Mouse (Mus musculus) liver, embryonic 14.5 days (tissue): Measurements from ENCODE around the gene Asb15. TPM values are rescaled to one million over a fixed set of nuclear protein-coding genes. Genes with fewer than 3 reads are reported as not detected.

Source experiments
- ATAC-seq: fragments of 200-750 bp; cut with Nextera tagmentation; 2 replicates; pipeline ENCODE4 v1.8.0; 2017; ENCODE audit warnings: moderate number of reproducible peaks, mild to moderate bottlenecking, moderate library complexity; ENCODE audit not compliant: insufficient read depth
- DNase-seq, 3 experiments: peaks; one replicate each; pipeline ENCODE4 v3.0.0-alpha.2; 2012 to 2013; ENCODE audit warnings: low read depth in 3 of 3, low spot score in 3 of 3
- H3K27ac ChIP-seq: fragments of 300-500 bp; sonication (generic); 2 replicates; pipeline ENCODE4 v1.5.1; 2014; ENCODE audit warnings: moderate library complexity, mild to moderate bottlenecking, control low read depth, inconsistent platforms
- H3K27me3 ChIP-seq: fragments of 300-500 bp; sonication (generic); 2 replicates; pipeline ENCODE4 v1.6.1; 2014; ENCODE audit warnings: mild to moderate bottlenecking, low read length, moderate library complexity; ENCODE audit not compliant: control insufficient read depth, insufficient read depth
- H3K36me3 ChIP-seq: fragments of 300-500 bp; sonication (generic); replicated peaks from 2 replicates; pipeline ENCODE4 v1.6.1; 2014; ENCODE audit warnings: low read depth; ENCODE audit not compliant: control insufficient read depth, insufficient read depth
- H3K4me1 ChIP-seq, 2 experiments: fragments of 200-500 bp in 1 of 2; fragments of 300-500 bp in 1 of 2; sonication (generic) in 1 of 2; replicated peaks; 2 replicates each; pipeline ENCODE4 v1.6.1; 2012 to 2014; ENCODE audit warnings: antibody characterized with exemption in 1 of 2, inconsistent platforms in 1 of 2, low read length in 1 of 2; ENCODE audit not compliant: control insufficient read depth in 2 of 2, insufficient read depth in 2 of 2
- H3K4me2 ChIP-seq: fragments of 300-500 bp; sonication (generic); 2 replicates; pipeline ENCODE4 v1.6.1; 2014; ENCODE audit warnings: low read depth, mild to moderate bottlenecking, control low read depth, moderate library complexity
- H3K4me3 ChIP-seq, 2 experiments: fragments of 200-500 bp in 1 of 2; fragments of 300-500 bp in 1 of 2; sonication (generic) in 1 of 2; 2 replicates each; pipeline ENCODE4 v1.5.1; 2012 to 2014; ENCODE audit warnings: low read depth in 2 of 2, low read length in 2 of 2, mild to moderate bottlenecking in 2 of 2, control low read depth in 1 of 2, inconsistent platforms in 1 of 2, moderate library complexity in 1 of 2; ENCODE audit not compliant: insufficient read depth in 1 of 2
- H3K9ac ChIP-seq: fragments of 300-500 bp; sonication (generic); replicated peaks from 2 replicates; pipeline ENCODE4 v1.6.1; 2014; ENCODE audit warnings: mild to moderate bottlenecking, control low read depth, moderate library complexity
- H3K9me3 ChIP-seq: fragments of 300-500 bp; sonication (generic); 2 replicates; pipeline ENCODE4 v1.6.1; 2016; ENCODE audit warnings: low read length, mixed read lengths; ENCODE audit not compliant: control insufficient read depth
- CTCF ChIP-seq: IDR thresholded peaks from 2 replicates; pipeline ENCODE4 v1.5.1; 2016; ENCODE audit warnings: antibody characterized with exemption, low read depth, control low read depth
- EP300 ChIP-seq: IDR thresholded peaks from 2 replicates; pipeline ENCODE4 v1.6.1; 2016; ENCODE audit warnings: antibody characterized with exemption, low read depth
- WGBS: fragments of 180-500 bp; shearing (Covaris S2); extraction: QIAGEN DNeasy Blood & Tissue Kit; methylation state at CpG from one replicate; pipeline ENCODE4 v1.1.7; 2014; ENCODE audit not compliant: insufficient replicate concordance; 5-methylcytosine and 5-hydroxymethylcytosine counted together
- polyA plus RNA-seq, 2 experiments: library from polyadenylated mRNA; depleted of rRNA in 1 of 2; stranded (reverse) in 1 of 2; unstranded in 1 of 2; fragments of >200 nt; fragmentation: Nextera tagmentation in 1 of 2; extraction: Ambion mirVana in 1 of 2; gene quantifications; 2 replicates each; pipeline versions ENCODE4 v1.2.1 to v1.2.3; 2012 to 2014

Gene Asb15
- polyA plus RNA-seq, 2 experiments, result 0.01 TPM; not detected in 1

DNA sequence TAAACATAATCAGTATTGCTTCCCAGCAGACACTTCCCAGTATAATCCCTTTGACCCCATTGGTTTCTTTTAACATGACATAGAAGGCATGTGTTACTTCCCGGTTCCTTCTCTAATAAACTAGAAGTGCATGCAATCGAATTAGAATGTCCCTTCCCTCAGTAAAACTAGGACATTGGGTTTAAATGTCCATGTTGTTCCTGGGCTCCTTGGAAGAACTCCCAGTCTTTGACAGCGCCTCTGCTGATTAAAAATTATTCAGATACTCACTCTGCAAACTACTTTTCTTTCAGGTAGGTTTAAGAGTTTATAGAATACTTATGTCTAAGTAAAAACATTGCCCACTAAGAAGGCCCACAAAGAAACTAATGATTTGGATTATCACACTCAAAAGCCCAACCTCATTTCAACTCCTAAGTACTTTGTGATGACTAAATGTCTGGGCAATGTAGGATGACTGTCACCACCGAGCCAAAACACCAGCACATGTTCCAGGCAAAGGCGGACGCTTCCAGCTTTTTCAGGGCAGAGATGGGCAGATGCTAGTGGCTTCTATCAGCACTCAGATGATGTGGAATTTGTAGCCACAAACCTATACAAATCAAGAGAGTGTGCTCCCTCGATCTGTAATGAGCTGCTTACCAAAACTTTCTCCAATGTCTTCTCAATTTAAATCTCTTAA lies 84.3 kb downstream of the Asb15 start:
- TF ChIP-seq EP300, result no peak
- no peak for TF ChIP-seq CTCF
- WGBS, result 73% methylated on average over 7 of the region's 7 CpGs
- no peaks in the 10 kb centered on the region for H3K9me3 ChIP-seq
- DNase-seq, result no peak
- H3K27ac ChIP-seq, result no peak overlapping the region
- peaks cover 14% of the 10 kb centered on the region for H3K36me3 ChIP-seq
- H3K27me3 ChIP-seq, result no peaks in the 10 kb centered on the region
- no peak overlapping the region for H3K4me3 ChIP-seq
- H3K4me1 ChIP-seq, result no peaks in the 10 kb centered on the region
- no peak overlapping the region for H3K9ac ChIP-seq
- no peak for ATAC-seq
- no peak overlapping the region for H3K4me2 ChIP-seq

DNA sequence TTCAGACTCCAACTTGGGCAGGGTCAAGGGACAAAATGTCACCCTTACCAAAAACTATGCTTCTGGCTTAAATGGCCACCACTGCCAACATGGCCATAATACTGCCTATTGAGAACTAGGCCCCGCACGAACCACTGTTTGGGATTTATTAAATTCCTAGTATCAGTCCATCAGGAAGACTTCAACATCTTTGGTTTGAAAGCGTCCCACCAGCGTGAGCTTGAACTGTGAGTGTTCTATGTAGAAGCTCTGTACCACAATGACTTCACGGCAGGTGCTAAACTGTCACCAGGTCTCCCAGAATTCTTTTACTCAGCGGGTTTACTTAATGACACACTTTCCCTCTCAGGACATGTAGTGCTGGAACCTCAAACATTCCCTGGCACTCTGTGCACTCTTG lies 85.4 kb downstream of the Asb15 start:
- Histone ChIP-seq H3K27ac (no peak overlapping the region), H3K4me2 (no peak overlapping the region), H3K9ac (no peak overlapping the region), H3K4me3 (no peak overlapping the region), H3K36me3 (peaks cover 22% of the 10 kb centered on the region), H3K4me1 (no peaks in the 10 kb centered on the region), H3K27me3 (no peaks in the 10 kb centered on the region), H3K9me3 (no peaks in the 10 kb centered on the region)
- WGBS, result 86% methylated on average over 6 of the region's 6 CpGs
- DNase-seq (no peak), ATAC-seq (no peak)
- no peak for TF ChIP-seq CTCF
- no peak for TF ChIP-seq EP300

DNA sequence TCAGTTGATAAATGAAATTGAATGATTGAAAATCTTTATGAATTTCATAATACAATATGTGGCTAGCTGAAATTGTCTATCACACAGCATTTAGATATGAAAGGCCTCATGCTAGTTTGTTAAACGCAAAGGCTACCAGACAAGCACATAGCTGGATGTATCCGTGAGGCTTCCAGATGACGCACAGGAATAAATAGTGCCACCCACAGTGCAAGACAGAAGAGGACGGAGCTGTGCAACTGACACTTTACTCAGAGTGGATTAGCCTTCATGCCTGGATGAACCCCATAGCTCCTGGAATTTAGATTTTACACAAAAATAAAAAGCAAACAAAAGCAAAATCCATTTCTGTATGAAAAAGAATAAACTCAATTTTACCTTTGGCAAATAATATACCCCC lies 86.0 kb downstream of the Asb15 start:
- Histone ChIP-seq H3K4me3 (no peak overlapping the region), H3K4me2 (no peak overlapping the region), H3K9me3 (no peaks in the 10 kb centered on the region), H3K27me3 (no peaks in the 10 kb centered on the region), H3K4me1 (no peaks in the 10 kb centered on the region), H3K9ac (no peak overlapping the region), H3K36me3 (peaks cover 22% of the 10 kb centered on the region), H3K27ac (no peak overlapping the region)
- WGBS, result 83% methylated on average over 4 of the region's 4 CpGs
- ATAC-seq (no peak), DNase-seq (no peak)
- TF ChIP-seq CTCF (no peak), EP300 (no peak)

DNA sequence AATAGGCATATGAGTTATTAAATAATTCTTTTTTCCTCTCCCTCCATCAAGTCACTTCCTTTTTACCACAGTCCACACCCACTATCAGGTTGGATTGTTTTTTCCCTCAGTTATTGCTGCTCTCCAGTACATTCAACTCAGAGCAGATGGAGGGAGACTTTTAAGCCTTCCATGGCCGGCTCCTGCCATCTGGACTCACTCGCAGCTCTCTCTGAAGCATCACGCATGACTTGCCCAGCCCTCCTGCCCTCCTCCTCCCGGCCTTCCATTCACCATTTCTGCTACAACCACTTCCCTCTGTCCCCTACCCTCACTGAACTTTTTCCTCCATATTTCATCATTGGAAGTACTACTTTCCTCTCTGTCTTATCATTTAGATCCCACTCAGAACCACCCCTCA lies 88.8 kb downstream of the Asb15 start:
- Histone ChIP-seq H3K4me2 (no peak overlapping the region), H3K36me3 (peaks cover 22% of the 10 kb centered on the region), H3K27ac (no peak overlapping the region), H3K4me3 (no peak overlapping the region), H3K4me1 (no peaks in the 10 kb centered on the region), H3K9ac (no peak overlapping the region), H3K9me3 (no peaks in the 10 kb centered on the region), H3K27me3 (no peaks in the 10 kb centered on the region)
- ATAC-seq (no peak), DNase-seq (no peak)
- no peak for TF ChIP-seq CTCF
- TF ChIP-seq EP300, result no peak
- 81% methylated on average over 4 of the region's 4 CpGs for WGBS

DNA sequence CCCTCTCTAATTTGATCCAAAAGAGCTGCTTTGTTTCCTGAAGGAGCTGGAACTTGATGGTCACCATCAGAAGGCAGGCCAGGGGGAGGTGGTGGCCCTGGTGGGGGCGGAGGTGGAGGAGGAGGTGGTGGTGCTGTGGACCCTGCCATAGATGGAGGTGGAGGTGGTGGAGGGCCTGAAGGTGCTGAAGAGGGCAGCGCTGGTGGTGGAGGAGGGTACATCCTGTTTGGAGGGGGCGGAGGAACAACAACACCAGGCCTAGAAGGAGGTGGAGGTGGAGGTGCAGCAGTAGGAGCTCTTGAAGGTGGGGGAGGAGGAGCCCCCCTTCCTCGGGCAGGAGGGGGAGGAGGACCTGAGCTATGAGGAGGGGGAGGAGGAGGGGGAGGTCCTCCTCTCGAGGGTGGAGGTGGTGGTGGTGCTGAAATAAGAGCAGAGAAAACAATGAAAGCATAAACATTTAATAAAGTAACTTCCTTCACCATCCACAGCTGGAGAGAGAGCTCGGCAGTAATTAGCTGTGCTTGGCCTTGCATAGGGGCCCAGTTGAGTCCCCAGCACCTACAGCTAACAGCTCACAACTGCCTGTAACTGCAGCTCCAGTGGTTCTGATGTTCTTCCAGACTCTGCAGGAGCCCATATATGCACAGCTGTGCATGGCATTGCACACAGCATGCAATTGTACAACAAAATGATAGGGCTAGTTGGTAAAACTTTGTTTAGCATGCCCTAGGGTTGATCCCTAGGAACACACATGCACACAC lies 91.5 kb downstream of the Asb15 start:
- Histone ChIP-seq H3K9ac (no peak overlapping the region), H3K9me3 (no peaks in the 10 kb centered on the region), H3K27me3 (no peaks in the 10 kb centered on the region), H3K4me3 (no peak overlapping the region), H3K27ac (no peak overlapping the region), H3K36me3 (peaks cover 23% of the 10 kb centered on the region), H3K4me2 (no peak overlapping the region), H3K4me1 (no peaks in the 10 kb centered on the region)
- TF ChIP-seq CTCF (no peak), EP300 (no peak)
- 68% methylated on average over 6 of the region's 6 CpGs for WGBS
- no peak for DNase-seq
- ATAC-seq, result no peak
